8 mouse cellular contexts compared by ENCODE assay signal in the genomic region with DNA sequence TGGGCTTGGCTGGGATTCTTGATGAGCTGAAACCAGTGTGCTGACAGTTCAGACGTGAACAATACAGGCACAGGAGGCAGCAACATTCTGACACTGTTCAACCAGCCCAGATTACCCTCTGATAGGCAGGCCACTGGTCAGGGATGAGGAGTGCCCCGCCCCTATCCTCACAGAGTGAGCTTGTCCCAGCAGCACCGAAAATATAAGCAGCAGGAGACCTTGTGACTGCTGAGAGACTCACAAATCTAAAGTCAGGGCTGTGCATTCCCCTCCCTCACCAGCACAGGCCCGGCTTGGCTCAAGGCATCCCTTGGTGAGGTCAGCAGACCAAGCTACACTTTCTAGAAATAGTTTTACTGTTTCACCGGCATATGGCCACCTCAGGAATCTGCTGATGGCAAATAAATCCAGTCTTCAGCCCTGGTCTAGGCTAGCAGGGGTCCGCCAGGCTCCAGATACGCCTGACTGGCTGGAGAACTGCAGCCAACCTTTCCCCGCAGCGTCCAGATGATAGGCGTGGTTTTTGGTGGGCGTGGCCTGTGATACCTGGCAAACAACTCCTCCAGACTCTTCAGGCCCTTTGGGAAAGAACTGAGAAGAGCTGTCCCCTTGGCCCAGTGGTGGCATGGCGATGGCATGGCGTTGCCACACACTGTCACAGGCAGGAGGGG.
DNase-seq lines count a peak whose midpoint lies in the region; TF ChIP-seq lines count a peak whose summit lies in the region.

No protein-coding gene starts in this region.

- TF ChIP-seq CTCF in gastrocnemius, adult 2 months (IDR thresholded peaks at IDR 0.05): no peak

- H3K27ac ChIP-seq in gastrocnemius, adult 2 months: peak overlapping the region; percentile 56; the same call in 1 of the 2 replicates

- intact Hi-C loops in gastrocnemius, adult 2 months (cut with DNase I): no loop called here
- intact Hi-C loops in left cerebral cortex, postnatal 36 days (cut with DNase I): no loop called here

- H3K4me3 ChIP-seq in gastrocnemius, adult 2 months: no peak overlapping the region

- peak; percentile 49 for DNase-seq in gastrocnemius, adult 2 months
- no peak for DNase-seq in gastrocnemius, postnatal 25 days
- DNase-seq in cerebellum, postnatal 25 days: peak; percentile 58 to 70
- peak; percentile 68 for DNase-seq in kidney, adult 18-20 months
- DNase-seq in lung, postnatal 36 days: peak; percentile 47
- no peak for DNase-seq in thymus, postnatal 36 days
- no peak for DNase-seq in frontal cortex, postnatal 10 days (ENCODE audit: low spot score in 2 of 2)
- DNase-seq in left cerebral cortex, postnatal 36 days (ENCODE audit: low spot score in 2 of 2): no peak

Comparison
In these comparisons a context has a peak if more than half of its experiments do, and no peak if none do; other contexts are left out.
1. DNase-seq: peak in gastrocnemius, adult 2 months (single experiment), cerebellum, postnatal 25 days (2 of 2), kidney, adult 18-20 months (single experiment) and lung, postnatal 36 days (single experiment); none in gastrocnemius, postnatal 25 days (single experiment), thymus, postnatal 36 days (0 of 2), frontal cortex, postnatal 10 days (0 of 2) and left cerebral cortex, postnatal 36 days (0 of 2).